Mouse (Mus musculus): ENCODE results near the gene Ankrd28. TPM values are rescaled to one million over a fixed set of nuclear protein-coding genes. Genes with fewer than 3 reads are reported as not detected.

Ankrd28 gene
- polyA plus RNA-seq, 1 experiment from 2014 or later = 11.7 TPM

DNA sequence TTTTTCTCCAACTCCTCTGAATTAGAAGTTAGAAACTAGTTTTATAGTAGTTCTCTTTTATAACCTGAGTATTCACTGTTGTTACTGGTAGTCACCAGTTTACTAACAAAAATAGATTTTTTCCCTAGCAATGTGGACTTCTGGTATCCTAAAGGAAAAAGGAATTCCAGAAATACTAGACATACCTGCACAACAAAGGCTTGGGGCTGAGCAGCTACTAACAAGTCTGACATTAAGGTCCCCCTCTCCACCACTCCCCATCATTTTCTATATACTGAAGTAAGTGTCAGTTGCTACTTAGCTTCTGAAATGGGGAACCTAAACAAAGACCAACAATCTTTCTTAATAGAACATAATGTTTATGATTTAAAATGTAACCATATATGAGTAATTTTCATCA lies 3.2 kb downstream of the Ankrd28 start:
- no peaks in the 10 kb centered on the region for H3K9me3 ChIP-seq (ENCODE audit: low read depth, low read length)
- no peak overlapping the region for H3K9ac ChIP-seq
- H3K27ac ChIP-seq (ENCODE audit: low read depth) = no peak overlapping the region
- no peak overlapping the region for H3K4me2 ChIP-seq
- ATAC-seq (ENCODE audit: insufficient read depth) = no peak
- H3K36me3 ChIP-seq (ENCODE audit: insufficient read depth) = no peaks in the 10 kb centered on the region
- H3K27me3 ChIP-seq (ENCODE audit: insufficient read depth, low read length) = no peaks in the 10 kb centered on the region
- no peak overlapping the region for H3K4me3 ChIP-seq (ENCODE audit: low read depth, low read length)
- TF ChIP-seq CTCF (IDR thresholded peaks at IDR 0.05; ENCODE audit: low read depth) = no peak
- DNase-seq = no peak
- H3K4me1 ChIP-seq (ENCODE audit: insufficient read depth) = no peaks in the 10 kb centered on the region

DNA sequence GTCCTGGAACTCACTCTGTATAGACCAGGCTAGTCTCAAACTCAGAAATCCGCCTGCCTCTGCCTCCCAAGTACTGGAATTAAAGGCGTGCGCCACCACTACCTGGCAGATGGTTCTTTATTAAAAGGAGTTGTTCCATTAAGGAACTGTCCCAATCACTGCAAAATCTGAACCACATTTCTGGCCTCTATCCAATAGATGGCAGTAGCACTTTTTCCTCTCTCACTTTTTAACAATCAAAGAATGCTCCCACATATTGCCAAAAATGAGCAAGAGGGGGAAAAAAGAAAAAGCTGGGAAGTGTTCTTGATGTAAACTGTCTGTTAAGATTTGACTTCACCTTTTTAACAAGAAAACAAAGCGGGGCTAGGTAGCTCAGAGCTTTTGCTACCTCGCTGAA lies 20.5 kb downstream of the Ankrd28 start:
- H3K4me2 ChIP-seq = no peak overlapping the region
- no peak overlapping the region for H3K9ac ChIP-seq
- DNase-seq = peak; percentile 19
- TF ChIP-seq CTCF (IDR thresholded peaks at IDR 0.05; ENCODE audit: low read depth) = no peak
- no peaks in the 10 kb centered on the region for H3K4me1 ChIP-seq (ENCODE audit: insufficient read depth)
- no peak overlapping the region for H3K27ac ChIP-seq (ENCODE audit: low read depth)
- ATAC-seq (ENCODE audit: insufficient read depth) = no peak
- no peaks in the 10 kb centered on the region for H3K27me3 ChIP-seq (ENCODE audit: insufficient read depth, low read length)
- no peak overlapping the region for H3K4me3 ChIP-seq (ENCODE audit: low read depth, low read length)
- H3K36me3 ChIP-seq (ENCODE audit: insufficient read depth) = no peaks in the 10 kb centered on the region
- no peaks in the 10 kb centered on the region for H3K9me3 ChIP-seq (ENCODE audit: low read depth, low read length)
- WGBS = 86% methylated on average over 5 of the region's 5 CpGs

DNA sequence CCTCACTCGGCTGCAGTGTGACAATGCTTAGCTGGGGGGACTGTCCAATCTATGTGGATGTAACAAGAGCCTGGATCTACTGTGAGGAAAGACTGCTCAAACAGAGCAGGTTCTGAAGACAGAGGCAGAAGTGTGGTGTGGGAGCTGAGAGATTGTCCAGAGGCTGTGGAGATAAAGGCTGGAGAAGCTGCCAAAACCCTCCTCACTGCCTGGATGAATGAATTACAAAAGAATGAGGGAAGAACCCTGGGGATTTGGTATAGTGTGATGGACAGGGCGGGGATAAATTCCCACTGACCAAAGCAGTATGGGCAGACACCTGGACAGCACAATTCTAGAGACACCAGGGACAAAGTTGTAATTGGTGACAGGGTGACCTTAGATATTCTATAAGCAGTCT lies 26.7 kb downstream of the Ankrd28 start:
- no peak overlapping the region for H3K27ac ChIP-seq (ENCODE audit: low read depth)
- H3K4me2 ChIP-seq = no peak overlapping the region
- no peak for DNase-seq
- no peak for TF ChIP-seq CTCF (IDR thresholded peaks at IDR 0.05; ENCODE audit: low read depth)
- H3K27me3 ChIP-seq (ENCODE audit: insufficient read depth, low read length) = no peaks in the 10 kb centered on the region
- no peak overlapping the region for H3K9ac ChIP-seq
- no peak for ATAC-seq (ENCODE audit: insufficient read depth)
- H3K9me3 ChIP-seq (ENCODE audit: low read depth, low read length) = no peaks in the 10 kb centered on the region
- H3K36me3 ChIP-seq (ENCODE audit: insufficient read depth) = no peaks in the 10 kb centered on the region
- H3K4me1 ChIP-seq (ENCODE audit: insufficient read depth) = no peaks in the 10 kb centered on the region
- H3K4me3 ChIP-seq (ENCODE audit: low read depth, low read length) = no peak overlapping the region
- WGBS = 63% methylated on average over 2 of the region's 2 CpGs

DNA sequence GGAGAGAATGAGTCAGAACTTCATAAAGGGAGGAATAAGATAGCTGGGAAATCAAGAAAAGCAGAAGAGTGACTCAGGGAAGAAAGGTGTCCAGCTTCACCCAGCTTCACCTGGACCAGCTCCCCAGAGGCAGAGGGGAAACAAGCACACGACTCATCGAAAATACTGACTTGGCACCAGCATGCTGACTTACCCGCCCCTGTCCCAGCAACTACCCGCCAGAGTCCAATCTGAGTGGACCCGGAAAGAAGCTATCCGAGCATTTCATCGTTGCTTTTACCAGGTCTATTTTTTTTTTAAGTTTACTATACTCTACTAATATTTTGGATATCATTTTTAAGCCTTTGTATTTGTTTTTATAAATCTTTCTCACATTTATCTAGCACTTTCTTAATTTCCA lies 29.5 kb downstream of the Ankrd28 start:
- ATAC-seq (ENCODE audit: insufficient read depth) (no peak), DNase-seq (no peak)
- H3K9me3 ChIP-seq (ENCODE audit: low read depth, low read length) = no peaks in the 10 kb centered on the region
- H3K36me3 ChIP-seq (ENCODE audit: insufficient read depth) = no peaks in the 10 kb centered on the region
- 82% methylated on average over 7 of the region's 7 CpGs for WGBS
- H3K4me3 ChIP-seq (ENCODE audit: low read depth, low read length) = no peak overlapping the region
- no peak for TF ChIP-seq CTCF (IDR thresholded peaks at IDR 0.05; ENCODE audit: low read depth)
- no peaks in the 10 kb centered on the region for H3K27me3 ChIP-seq (ENCODE audit: insufficient read depth, low read length)
- H3K4me1 ChIP-seq (ENCODE audit: insufficient read depth) = no peaks in the 10 kb centered on the region
- H3K4me2 ChIP-seq = no peak overlapping the region
- H3K27ac ChIP-seq (ENCODE audit: low read depth) = no peak overlapping the region
- H3K9ac ChIP-seq = no peak overlapping the region

DNA sequence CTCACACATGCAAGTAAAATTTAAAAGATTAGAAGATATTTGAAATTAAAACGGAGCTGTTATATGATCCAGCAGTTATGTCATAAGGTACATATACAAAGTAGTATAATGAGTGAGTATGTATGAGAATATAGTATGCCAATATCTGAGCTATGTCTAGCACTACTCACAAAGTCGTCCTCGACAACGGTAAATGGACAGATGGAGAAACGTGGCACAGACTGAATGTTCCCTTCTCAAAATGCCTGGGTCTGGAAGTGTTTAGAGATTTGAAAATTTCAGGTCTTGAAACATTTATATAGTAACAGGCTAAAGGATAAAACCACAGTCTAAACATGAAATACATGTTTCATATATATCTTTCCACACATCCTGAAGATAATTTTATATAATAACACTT lies 30.0 kb downstream of the Ankrd28 start:
- Histone ChIP-seq H3K4me1 (ENCODE audit: insufficient read depth) (no peaks in the 10 kb centered on the region), H3K4me2 (no peak overlapping the region), H3K36me3 (ENCODE audit: insufficient read depth) (no peaks in the 10 kb centered on the region), H3K9ac (no peak overlapping the region), H3K27ac (ENCODE audit: low read depth) (no peak overlapping the region), H3K4me3 (ENCODE audit: low read depth, low read length) (no peak overlapping the region), H3K27me3 (ENCODE audit: insufficient read depth, low read length) (no peaks in the 10 kb centered on the region), H3K9me3 (ENCODE audit: low read depth, low read length) (no peaks in the 10 kb centered on the region)
- 78% methylated on average over 5 of the region's 5 CpGs for WGBS
- TF ChIP-seq CTCF (IDR thresholded peaks at IDR 0.05; ENCODE audit: low read depth) = no peak
- no peak for ATAC-seq (ENCODE audit: insufficient read depth)
- no peak for DNase-seq

DNA sequence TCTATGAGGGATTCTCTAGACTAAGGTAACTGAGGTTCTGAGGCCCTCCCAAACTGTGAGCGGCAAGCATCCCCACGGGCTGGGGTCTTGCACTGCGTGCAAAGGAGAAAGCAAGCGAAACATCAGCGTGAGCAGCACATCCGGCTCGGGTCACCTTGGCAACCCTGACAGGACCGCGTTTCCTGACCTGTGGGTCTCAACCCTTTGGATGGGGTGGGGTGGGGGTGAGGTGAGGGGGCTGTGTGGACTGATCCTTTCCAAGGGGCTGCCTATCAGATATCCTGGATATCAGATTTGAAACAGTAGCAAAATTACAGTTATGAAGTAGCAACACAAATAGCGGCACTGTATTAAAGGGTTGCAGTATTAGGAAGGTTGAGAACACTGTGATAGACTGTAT lies 31.5 kb downstream of the Ankrd28 start:
- no peak overlapping the region for H3K4me3 ChIP-seq (ENCODE audit: low read depth, low read length)
- no peak overlapping the region for H3K9ac ChIP-seq
- H3K9me3 ChIP-seq (ENCODE audit: low read depth, low read length) = no peaks in the 10 kb centered on the region
- no peaks in the 10 kb centered on the region for H3K27me3 ChIP-seq (ENCODE audit: insufficient read depth, low read length)
- no peaks in the 10 kb centered on the region for H3K4me1 ChIP-seq (ENCODE audit: insufficient read depth)
- H3K36me3 ChIP-seq (ENCODE audit: insufficient read depth) = no peaks in the 10 kb centered on the region
- ATAC-seq (ENCODE audit: insufficient read depth) (no peak), DNase-seq (no peak)
- 61% methylated on average over 10 of the region's 10 CpGs for WGBS
- no peak overlapping the region for H3K27ac ChIP-seq (ENCODE audit: low read depth)
- no peak for TF ChIP-seq CTCF (IDR thresholded peaks at IDR 0.05; ENCODE audit: low read depth)
- no peak overlapping the region for H3K4me2 ChIP-seq

DNA sequence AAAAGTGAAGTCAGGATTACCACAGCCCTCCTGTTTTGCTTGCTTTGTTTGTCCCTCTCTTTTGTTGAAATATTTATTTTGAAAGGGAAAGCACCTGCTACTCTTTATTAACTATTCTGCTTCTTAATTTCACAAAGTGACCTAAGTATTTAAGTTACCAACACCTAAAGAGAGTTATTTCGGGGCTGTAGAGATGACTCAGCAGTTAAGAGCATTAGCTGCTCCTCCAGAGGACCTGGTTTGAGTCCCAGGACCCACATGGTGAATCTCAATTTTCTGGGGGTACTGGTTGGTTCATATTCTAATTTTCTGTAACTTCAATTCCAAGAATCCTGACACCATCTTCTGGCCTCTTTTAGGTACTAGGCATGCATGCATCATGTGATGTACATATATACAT lies 34.9 kb downstream of the Ankrd28 start:
- H3K4me3 ChIP-seq (ENCODE audit: low read depth, low read length) = no peak overlapping the region
- H3K9ac ChIP-seq = no peak overlapping the region
- H3K4me2 ChIP-seq = no peak overlapping the region
- 55% methylated on average over 1 of the region's 1 CpGs for WGBS
- DNase-seq = no peak
- no peaks in the 10 kb centered on the region for H3K9me3 ChIP-seq (ENCODE audit: low read depth, low read length)
- no peak for ATAC-seq (ENCODE audit: insufficient read depth)
- H3K4me1 ChIP-seq (ENCODE audit: insufficient read depth) = no peaks in the 10 kb centered on the region
- H3K27me3 ChIP-seq (ENCODE audit: insufficient read depth, low read length) = no peaks in the 10 kb centered on the region
- no peak for TF ChIP-seq CTCF (IDR thresholded peaks at IDR 0.05; ENCODE audit: low read depth)
- no peaks in the 10 kb centered on the region for H3K36me3 ChIP-seq (ENCODE audit: insufficient read depth)
- no peak overlapping the region for H3K27ac ChIP-seq (ENCODE audit: low read depth)

DNA sequence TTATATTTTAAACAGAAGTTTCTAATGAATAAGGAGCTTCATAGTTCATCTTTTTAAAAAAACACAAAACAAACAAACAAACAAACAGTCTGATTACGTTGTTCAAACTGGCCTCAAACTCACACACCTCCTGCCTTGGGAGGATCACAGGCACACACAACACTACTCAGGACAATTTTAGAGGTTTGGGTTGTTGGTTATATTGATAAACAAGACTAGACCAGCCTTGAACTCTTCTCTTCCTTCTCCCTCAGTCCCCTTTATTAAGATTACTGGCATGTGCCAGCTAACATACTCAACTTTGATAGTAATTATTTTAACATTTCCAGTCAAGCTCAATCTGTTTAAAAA lies 35.7 kb downstream of the Ankrd28 start:
- ATAC-seq (ENCODE audit: insufficient read depth) (no peak), DNase-seq (no peak)
- H3K36me3 ChIP-seq (ENCODE audit: insufficient read depth) = no peaks in the 10 kb centered on the region
- WGBS = 31% methylated on average over 1 of the region's 1 CpGs
- no peak overlapping the region for H3K9ac ChIP-seq
- H3K4me1 ChIP-seq (ENCODE audit: insufficient read depth) = no peaks in the 10 kb centered on the region
- TF ChIP-seq CTCF (IDR thresholded peaks at IDR 0.05; ENCODE audit: low read depth) = no peak
- H3K4me3 ChIP-seq (ENCODE audit: low read depth, low read length) = no peak overlapping the region
- no peaks in the 10 kb centered on the region for H3K9me3 ChIP-seq (ENCODE audit: low read depth, low read length)
- H3K27ac ChIP-seq (ENCODE audit: low read depth) = no peak overlapping the region
- no peak overlapping the region for H3K4me2 ChIP-seq
- no peaks in the 10 kb centered on the region for H3K27me3 ChIP-seq (ENCODE audit: insufficient read depth, low read length)

All from lung, embryonic 14.5 days (tissue).